Mouse (Mus musculus): ENCODE results near the gene Arhgap15. TPM values are rescaled to one million over a fixed set of nuclear protein-coding genes. Genes with fewer than 3 reads are reported as not detected.

Arhgap15 gene
- polyA plus RNA-seq, 1 experiment from 2014 or later, result 5.2 TPM

- 74% methylated on average over 10 of the region's 10 CpGs for WGBS (ENCODE audit: insufficient replicate concordance)
- H3K27ac ChIP-seq (ENCODE audit: low read length), result no peak overlapping the region
- H3K4me3 ChIP-seq (ENCODE audit: low read depth, low read length), result no peak overlapping the region
- no peaks in the 10 kb centered on the region for H3K36me3 ChIP-seq (ENCODE audit: control insufficient read depth, insufficient read depth)
- H3K4me1 ChIP-seq (ENCODE audit: control insufficient read depth, low read depth, low read length), result no peaks in the 10 kb centered on the region
- H3K4me2 ChIP-seq (ENCODE audit: low read depth, low read length), result no peak overlapping the region
- H3K9me3 ChIP-seq (replicated peaks; ENCODE audit: control insufficient read depth, low read length), result no peaks in the 10 kb centered on the region
- no peak overlapping the region for H3K9ac ChIP-seq (ENCODE audit: low read depth, low read length)
- H3K27me3 ChIP-seq (ENCODE audit: control insufficient read depth, insufficient read depth, low read depth, low read length), result no peaks in the 10 kb centered on the region
- ATAC-seq (ENCODE audit: low read depth), result no peak
Observed at GRCm38 (mm10) chr2:44018033-44018432, 269.4 kb downstream of the Arhgap15 start.

GRCm38 (mm10) chr2:44024704-44025103, 276.1 kb downstream of the Arhgap15 start:
- no peaks in the 10 kb centered on the region for H3K27me3 ChIP-seq (ENCODE audit: control insufficient read depth, insufficient read depth, low read depth, low read length)
- no peaks in the 10 kb centered on the region for H3K9me3 ChIP-seq (replicated peaks; ENCODE audit: control insufficient read depth, low read length)
- H3K4me2 ChIP-seq (ENCODE audit: low read depth, low read length), result no peak overlapping the region
- no peak overlapping the region for H3K9ac ChIP-seq (ENCODE audit: low read depth, low read length)
- no peak overlapping the region for H3K4me3 ChIP-seq (ENCODE audit: low read depth, low read length)
- H3K27ac ChIP-seq (ENCODE audit: low read length), result no peak overlapping the region
- no peak for ATAC-seq (ENCODE audit: low read depth)
- no peaks in the 10 kb centered on the region for H3K4me1 ChIP-seq (ENCODE audit: control insufficient read depth, low read depth, low read length)
- 33% methylated on average over 1 of the region's 1 CpGs for WGBS (ENCODE audit: insufficient replicate concordance)
- H3K36me3 ChIP-seq (ENCODE audit: control insufficient read depth, insufficient read depth), result no peaks in the 10 kb centered on the region

GRCm38 (mm10) chr2:44029035-44029715, 280.6 kb downstream of the Arhgap15 start:
- ATAC-seq (ENCODE audit: low read depth), result no peak
- Histone ChIP-seq H3K4me2 (ENCODE audit: low read depth, low read length) (no peak overlapping the region), H3K27me3 (ENCODE audit: control insufficient read depth, insufficient read depth, low read depth, low read length) (no peaks in the 10 kb centered on the region), H3K9ac (ENCODE audit: low read depth, low read length) (no peak overlapping the region), H3K9me3 (replicated peaks; ENCODE audit: control insufficient read depth, low read length) (no peaks in the 10 kb centered on the region), H3K4me1 (ENCODE audit: control insufficient read depth, low read depth, low read length) (no peaks in the 10 kb centered on the region), H3K4me3 (ENCODE audit: low read depth, low read length) (no peak overlapping the region), H3K36me3 (ENCODE audit: control insufficient read depth, insufficient read depth) (no peaks in the 10 kb centered on the region), H3K27ac (ENCODE audit: low read length) (no peak overlapping the region)
- WGBS (ENCODE audit: insufficient replicate concordance), result 71% methylated on average over 8 of the region's 8 CpGs

GRCm38 (mm10) chr2:44029865-44030264, 281.2 kb downstream of the Arhgap15 start:
- Histone ChIP-seq H3K9me3 (replicated peaks; ENCODE audit: control insufficient read depth, low read length) (no peaks in the 10 kb centered on the region), H3K27me3 (ENCODE audit: control insufficient read depth, insufficient read depth, low read depth, low read length) (no peaks in the 10 kb centered on the region), H3K36me3 (ENCODE audit: control insufficient read depth, insufficient read depth) (no peaks in the 10 kb centered on the region), H3K9ac (ENCODE audit: low read depth, low read length) (no peak overlapping the region), H3K4me2 (ENCODE audit: low read depth, low read length) (no peak overlapping the region), H3K27ac (ENCODE audit: low read length) (no peak overlapping the region), H3K4me1 (ENCODE audit: control insufficient read depth, low read depth, low read length) (no peaks in the 10 kb centered on the region), H3K4me3 (ENCODE audit: low read depth, low read length) (no peak overlapping the region)
- ATAC-seq (ENCODE audit: low read depth), result no peak
- 81% methylated on average over 10 of the region's 10 CpGs for WGBS (ENCODE audit: insufficient replicate concordance)

- no peaks in the 10 kb centered on the region for H3K27me3 ChIP-seq (ENCODE audit: control insufficient read depth, insufficient read depth, low read depth, low read length)
- no peak overlapping the region for H3K27ac ChIP-seq (ENCODE audit: low read length)
- no peak overlapping the region for H3K4me3 ChIP-seq (ENCODE audit: low read depth, low read length)
- no peaks in the 10 kb centered on the region for H3K4me1 ChIP-seq (ENCODE audit: control insufficient read depth, low read depth, low read length)
- ATAC-seq (ENCODE audit: low read depth), result no peak
- H3K36me3 ChIP-seq (ENCODE audit: control insufficient read depth, insufficient read depth), result no peaks in the 10 kb centered on the region
- no peak overlapping the region for H3K9ac ChIP-seq (ENCODE audit: low read depth, low read length)
- no peak overlapping the region for H3K4me2 ChIP-seq (ENCODE audit: low read depth, low read length)
- no peaks in the 10 kb centered on the region for H3K9me3 ChIP-seq (replicated peaks; ENCODE audit: control insufficient read depth, low read length)
- WGBS (ENCODE audit: insufficient replicate concordance), result 63% methylated on average over 3 of the region's 3 CpGs
Observed at GRCm38 (mm10) chr2:44039522-44040203, 291.0 kb downstream of the Arhgap15 start.

GRCm38 (mm10) chr2:44044088-44044487, 295.5 kb downstream of the Arhgap15 start:
- Histone ChIP-seq H3K36me3 (ENCODE audit: control insufficient read depth, insufficient read depth) (no peaks in the 10 kb centered on the region), H3K27ac (ENCODE audit: low read length) (no peak overlapping the region), H3K4me1 (ENCODE audit: control insufficient read depth, low read depth, low read length) (no peaks in the 10 kb centered on the region), H3K9me3 (replicated peaks; ENCODE audit: control insufficient read depth, low read length) (no peaks in the 10 kb centered on the region), H3K9ac (ENCODE audit: low read depth, low read length) (no peak overlapping the region), H3K4me3 (ENCODE audit: low read depth, low read length) (no peak overlapping the region), H3K27me3 (ENCODE audit: control insufficient read depth, insufficient read depth, low read depth, low read length) (no peaks in the 10 kb centered on the region), H3K4me2 (ENCODE audit: low read depth, low read length) (no peak overlapping the region)
- no peak for ATAC-seq (ENCODE audit: low read depth)
- 42% methylated on average over 2 of the region's 2 CpGs for WGBS (ENCODE audit: insufficient replicate concordance)

GRCm38 (mm10) chr2:44044634-44045033, 296.0 kb downstream of the Arhgap15 start:
- ATAC-seq (ENCODE audit: low read depth), result no peak
- no peak overlapping the region for H3K4me2 ChIP-seq (ENCODE audit: low read depth, low read length)
- no peak overlapping the region for H3K9ac ChIP-seq (ENCODE audit: low read depth, low read length)
- H3K27me3 ChIP-seq (ENCODE audit: control insufficient read depth, insufficient read depth, low read depth, low read length), result no peaks in the 10 kb centered on the region
- H3K4me1 ChIP-seq (ENCODE audit: control insufficient read depth, low read depth, low read length), result no peaks in the 10 kb centered on the region
- H3K4me3 ChIP-seq (ENCODE audit: low read depth, low read length), result no peak overlapping the region
- no peaks in the 10 kb centered on the region for H3K9me3 ChIP-seq (replicated peaks; ENCODE audit: control insufficient read depth, low read length)
- H3K27ac ChIP-seq (ENCODE audit: low read length), result no peak overlapping the region
- WGBS (ENCODE audit: insufficient replicate concordance), result 58% methylated on average over 1 of the region's 1 CpGs
- no peaks in the 10 kb centered on the region for H3K36me3 ChIP-seq (ENCODE audit: control insufficient read depth, insufficient read depth)

- Histone ChIP-seq H3K36me3 (ENCODE audit: control insufficient read depth, insufficient read depth) (no peaks in the 10 kb centered on the region), H3K9ac (ENCODE audit: low read depth, low read length) (no peak overlapping the region), H3K27ac (ENCODE audit: low read length) (no peak overlapping the region), H3K27me3 (ENCODE audit: control insufficient read depth, insufficient read depth, low read depth, low read length) (no peaks in the 10 kb centered on the region), H3K4me1 (ENCODE audit: control insufficient read depth, low read depth, low read length) (no peaks in the 10 kb centered on the region), H3K4me2 (ENCODE audit: low read depth, low read length) (no peak overlapping the region), H3K9me3 (replicated peaks; ENCODE audit: control insufficient read depth, low read length) (no peaks in the 10 kb centered on the region), H3K4me3 (ENCODE audit: low read depth, low read length) (no peak overlapping the region)
- ATAC-seq (ENCODE audit: low read depth), result no peak
- 57% methylated on average over 1 of the region's 1 CpGs for WGBS (ENCODE audit: insufficient replicate concordance)
Observed at GRCm38 (mm10) chr2:44045231-44045630, 296.6 kb downstream of the Arhgap15 start.

- Histone ChIP-seq H3K27me3 (ENCODE audit: control insufficient read depth, insufficient read depth, low read depth, low read length) (no peaks in the 10 kb centered on the region), H3K9me3 (replicated peaks; ENCODE audit: control insufficient read depth, low read length) (no peaks in the 10 kb centered on the region), H3K36me3 (ENCODE audit: control insufficient read depth, insufficient read depth) (no peaks in the 10 kb centered on the region), H3K4me1 (ENCODE audit: control insufficient read depth, low read depth, low read length) (no peaks in the 10 kb centered on the region), H3K4me2 (ENCODE audit: low read depth, low read length) (no peak overlapping the region), H3K4me3 (ENCODE audit: low read depth, low read length) (no peak overlapping the region), H3K9ac (ENCODE audit: low read depth, low read length) (no peak overlapping the region), H3K27ac (ENCODE audit: low read length) (no peak overlapping the region)
- 74% methylated on average over 9 of the region's 9 CpGs for WGBS (ENCODE audit: insufficient replicate concordance)
- no peak for ATAC-seq (ENCODE audit: low read depth)
Observed at GRCm38 (mm10) chr2:44060306-44060705, 311.7 kb downstream of the Arhgap15 start.

All from liver, embryonic 16.5 days (tissue).